Mouse (Mus musculus) hindbrain, postnatal 0 days (tissue): Measurements from ENCODE around the gene Scube2. TPM values are rescaled to one million over a fixed set of nuclear protein-coding genes. Genes with fewer than 3 reads are reported as not detected.

Experiments
- ATAC-seq: fragments of 200-750 bp; cut with Nextera tagmentation; 2 replicates; pipeline ENCODE4 v1.8.0; 2017; ENCODE audit warnings: mild to moderate bottlenecking, moderate TSS enrichment, moderate library complexity
- DNase-seq: peaks from one replicate; pipeline ENCODE4 v3.0.0-alpha.2; 2015; ENCODE audit warnings: low spot score
- H3K27ac ChIP-seq: fragments of 300-500 bp; sonication (generic); 2 replicates; pipeline ENCODE4 v1.5.1; 2014; ENCODE audit warnings: mild to moderate bottlenecking
- H3K27me3 ChIP-seq: fragments of 300-500 bp; sonication (generic); 2 replicates; pipeline ENCODE4 v1.6.1; 2014; ENCODE audit warnings: low read length, mixed read lengths; ENCODE audit not compliant: insufficient read depth
- H3K36me3 ChIP-seq: fragments of 300-500 bp; sonication (generic); 2 replicates; pipeline ENCODE4 v1.6.1; 2014; ENCODE audit warnings: low read length, mixed read lengths; ENCODE audit not compliant: insufficient read depth
- H3K4me1 ChIP-seq: fragments of 300-500 bp; sonication (generic); 2 replicates; pipeline ENCODE4 v1.6.1; 2014; ENCODE audit warnings: antibody characterized with exemption, low read length, mixed read lengths; ENCODE audit not compliant: insufficient read depth
- H3K4me2 ChIP-seq: fragments of 300-500 bp; sonication (generic); 2 replicates; pipeline ENCODE4 v1.6.1; 2014; ENCODE audit warnings: low read depth, mild to moderate bottlenecking, low read length, moderate library complexity, mixed read lengths
- H3K4me3 ChIP-seq: fragments of 300-500 bp; sonication (generic); 2 replicates; pipeline ENCODE4 v1.5.1; 2014; ENCODE audit warnings: low read length
- H3K9ac ChIP-seq: fragments of 300-500 bp; sonication (generic); replicated peaks from 2 replicates; pipeline ENCODE4 v1.6.1; 2014; ENCODE audit warnings: mild to moderate bottlenecking, low read length, moderate library complexity, mixed read lengths
- H3K9me3 ChIP-seq: fragments of 300-500 bp; sonication (generic); 2 replicates; pipeline ENCODE4 v1.6.1; 2016; ENCODE audit warnings: low read length, mixed read lengths
- CTCF ChIP-seq: IDR thresholded peaks from 2 replicates; pipeline ENCODE4 v1.5.1; 2016; ENCODE audit warnings: antibody characterized with exemption, control low read depth, low read depth
- WGBS: fragments of 180-500 bp; shearing (Covaris S2); extraction: QIAGEN DNeasy Blood & Tissue Kit; methylation state at CpG from one replicate; pipeline ENCODE4 v1.1.7; 2014; 5-methylcytosine and 5-hydroxymethylcytosine counted together
- polyA plus RNA-seq: library from polyadenylated mRNA; unstranded; fragments of >200 nt; fragmentation: Nextera tagmentation; extraction: Ambion mirVana; gene quantifications from 2 replicates; pipeline ENCODE4 v1.2.1, GENCODE M21; 2015
- total RNA-seq: library from RNA; depleted of rRNA; stranded (reverse); fragments of >200 nt; gene quantifications from 2 replicates; pipeline ENCODE4 v1.2.3, GENCODE M21; 2014

Scube2 gene
- total and polyA plus RNA-seq, 2 experiments from 2014 or later: 4.1 to 6.6 TPM

- Histone ChIP-seq H3K27me3 (no peaks in the 10 kb centered on the region), H3K9ac (no peak overlapping the region), H3K27ac (no peak overlapping the region), H3K9me3 (no peaks in the 10 kb centered on the region), H3K4me2 (no peak overlapping the region), H3K36me3 (no peaks in the 10 kb centered on the region), H3K4me1 (no peaks in the 10 kb centered on the region), H3K4me3 (no peak overlapping the region)
- DNase-seq (no peak), ATAC-seq (no peak)
- 59% methylated on average over 2 of the region's 2 CpGs for WGBS
- no peak for TF ChIP-seq CTCF
These were observed 96.6 kb downstream of the Scube2 start for GRCm38 (mm10) chr7:109768699-109769383.

GRCm38 (mm10) chr7:109767575-109768350 lies 97.7 kb downstream of the Scube2 start:
- H3K4me2 ChIP-seq: no peak overlapping the region
- H3K27me3 ChIP-seq: no peaks in the 10 kb centered on the region
- no peak overlapping the region for H3K4me3 ChIP-seq
- no peak overlapping the region for H3K9ac ChIP-seq
- ATAC-seq: no peak
- H3K9me3 ChIP-seq: no peaks in the 10 kb centered on the region
- H3K36me3 ChIP-seq: no peaks in the 10 kb centered on the region
- WGBS: 89% methylated on average over 7 of the region's 7 CpGs
- no peaks in the 10 kb centered on the region for H3K4me1 ChIP-seq
- no peak for TF ChIP-seq CTCF
- no peak for DNase-seq
- no peak overlapping the region for H3K27ac ChIP-seq

GRCm38 (mm10) chr7:109764009-109764408 lies 101.5 kb downstream of the Scube2 start:
- Histone ChIP-seq H3K27ac (no peak overlapping the region), H3K27me3 (no peaks in the 10 kb centered on the region), H3K36me3 (no peaks in the 10 kb centered on the region), H3K4me2 (no peak overlapping the region), H3K9ac (no peak overlapping the region), H3K4me3 (no peak overlapping the region), H3K4me1 (no peaks in the 10 kb centered on the region), H3K9me3 (no peaks in the 10 kb centered on the region)
- no peak for DNase-seq
- no peak for ATAC-seq
- TF ChIP-seq CTCF: no peak
- WGBS: 65% methylated on average over 2 of the region's 2 CpGs

- TF ChIP-seq CTCF: no peak
- no peaks in the 10 kb centered on the region for H3K36me3 ChIP-seq
- H3K4me2 ChIP-seq: no peak overlapping the region
- no peaks in the 10 kb centered on the region for H3K27me3 ChIP-seq
- peaks cover 1% of the 10 kb centered on the region; the same call in 1 of the 2 replicates for H3K4me1 ChIP-seq
- no peak overlapping the region for H3K4me3 ChIP-seq
- no peak overlapping the region for H3K27ac ChIP-seq
- H3K9ac ChIP-seq: no peak overlapping the region
- no peaks in the 10 kb centered on the region for H3K9me3 ChIP-seq
- ATAC-seq (no peak), DNase-seq (no peak)
- WGBS: 94% methylated on average over 3 of the region's 3 CpGs
These were observed 109.2 kb downstream of the Scube2 start for GRCm38 (mm10) chr7:109756291-109756690.

- DNase-seq (no peak), ATAC-seq (no peak)
- H3K9ac ChIP-seq: no peak overlapping the region
- no peak overlapping the region for H3K4me2 ChIP-seq
- 95% methylated on average over 8 of the region's 8 CpGs for WGBS
- TF ChIP-seq CTCF: no peak
- peaks cover 3% of the 10 kb centered on the region; the same call in 1 of the 2 replicates for H3K4me1 ChIP-seq
- no peak overlapping the region for H3K27ac ChIP-seq
- H3K36me3 ChIP-seq: no peaks in the 10 kb centered on the region; the same call in 1 of the 2 replicates
- H3K4me3 ChIP-seq: no peak overlapping the region
- H3K27me3 ChIP-seq: no peaks in the 10 kb centered on the region
- no peaks in the 10 kb centered on the region for H3K9me3 ChIP-seq
These were observed 111.4 kb downstream of the Scube2 start for GRCm38 (mm10) chr7:109754034-109754433.

GRCm38 (mm10) chr7:109752008-109752925 lies 113.2 kb downstream of the Scube2 start, which contains the start of gene Tmem9b:
Gene Tmem9b, minus strand, starts transcription at chr7:109752875.
- Histone ChIP-seq H3K4me2 (peak within 1 kb of the TSS; percentile 78), H3K4me1 (peaks cover 3% of the 10 kb centered on the region; the same call in 1 of the 2 replicates), H3K4me3 (peak within 1 kb of the TSS; percentile 87), H3K36me3 (no peaks in the 10 kb centered on the region; the same call in 1 of the 2 replicates), H3K27me3 (no peaks in the 10 kb centered on the region), H3K27ac (peak within 1 kb of the TSS; percentile 92), H3K9ac (peak within 1 kb of the TSS; percentile 97), H3K9me3 (no peaks in the 10 kb centered on the region)
- DNase-seq (peak; percentile 88), ATAC-seq (peak; percentile 94)
- 1% methylated on average over 74 of the region's 74 CpGs for WGBS
- TF ChIP-seq CTCF: peak; percentile 23
